Mouse (Mus musculus): Measurements from ENCODE around the gene Alk. TPM values are rescaled to one million over a fixed set of nuclear protein-coding genes. Genes with fewer than 3 reads are reported as not detected.

The Alk gene
- total RNA-seq, 2 experiments from 2014 or later: 0.05 TPM; not detected in 1

DNA sequence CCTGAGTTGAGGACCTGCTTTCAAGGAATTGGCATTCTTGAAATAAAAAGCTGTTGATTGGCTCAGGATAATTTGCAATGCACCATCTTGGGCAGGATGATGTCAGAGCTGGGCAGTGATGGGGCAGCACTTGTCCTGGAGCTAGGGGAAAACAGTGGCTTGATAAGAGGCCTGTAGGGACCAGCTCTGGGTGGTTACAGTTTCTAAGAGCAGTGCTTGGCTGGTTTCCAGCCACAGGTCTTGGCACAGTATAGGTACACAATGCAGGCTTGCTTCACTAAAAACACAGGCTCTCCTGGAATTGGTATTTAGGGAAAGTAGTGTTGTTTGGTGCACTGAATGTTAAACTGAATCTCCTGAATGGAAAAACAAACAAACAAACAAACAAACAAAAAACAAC lies 662.4 kb downstream of the Alk start:
- intact Hi-C loops (cut with DNase I): no loop called here
- no peak for DNase-seq

DNA sequence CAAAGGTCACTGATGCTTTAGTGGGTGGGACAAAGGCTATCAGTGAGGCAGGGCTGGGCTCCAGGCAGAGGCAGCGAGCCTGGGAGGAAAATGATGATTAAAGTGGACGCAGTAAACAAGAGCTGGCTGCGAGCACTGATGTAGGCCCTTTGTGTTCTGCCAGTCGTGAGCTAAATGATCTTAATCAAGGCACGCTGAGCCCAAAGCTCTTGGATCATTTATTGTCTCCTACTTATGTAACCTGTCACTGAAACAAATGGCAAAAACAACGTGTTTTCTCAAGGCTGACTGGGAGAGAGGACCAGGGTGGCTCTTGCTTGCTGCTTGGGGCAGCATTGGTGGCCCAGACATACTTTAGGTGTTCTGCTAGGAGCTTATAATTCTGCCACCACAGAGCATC lies 663.0 kb downstream of the Alk start:
- intact Hi-C loops (cut with DNase I): no loop called here
- no peak for DNase-seq

- no peak for DNase-seq
- intact Hi-C loops (cut with DNase I): no loop called here
Measured at GRCm38 (mm10) chr17:71936681-71937080, 667.7 kb downstream of the Alk start.

DNA sequence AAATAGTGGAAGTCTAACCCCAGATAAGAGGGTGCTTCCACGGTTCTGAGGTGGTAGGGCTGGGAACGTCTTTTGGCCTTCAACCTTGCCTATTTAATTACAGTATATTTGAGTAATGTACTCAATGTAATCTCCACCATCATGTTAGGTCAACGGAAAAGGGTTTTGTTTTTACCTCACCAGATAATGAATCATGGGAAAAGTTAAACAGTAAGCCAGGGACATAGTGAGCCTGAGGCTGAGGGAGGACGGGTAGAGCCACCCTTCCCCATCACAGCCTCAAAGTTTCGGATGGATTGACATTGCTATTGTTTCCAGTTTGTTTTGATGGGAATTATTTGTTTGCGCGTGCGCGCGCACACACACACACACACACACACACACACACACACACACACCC lies 668.6 kb downstream of the Alk start:
- intact Hi-C loops (cut with DNase I): no loop called here

DNA sequence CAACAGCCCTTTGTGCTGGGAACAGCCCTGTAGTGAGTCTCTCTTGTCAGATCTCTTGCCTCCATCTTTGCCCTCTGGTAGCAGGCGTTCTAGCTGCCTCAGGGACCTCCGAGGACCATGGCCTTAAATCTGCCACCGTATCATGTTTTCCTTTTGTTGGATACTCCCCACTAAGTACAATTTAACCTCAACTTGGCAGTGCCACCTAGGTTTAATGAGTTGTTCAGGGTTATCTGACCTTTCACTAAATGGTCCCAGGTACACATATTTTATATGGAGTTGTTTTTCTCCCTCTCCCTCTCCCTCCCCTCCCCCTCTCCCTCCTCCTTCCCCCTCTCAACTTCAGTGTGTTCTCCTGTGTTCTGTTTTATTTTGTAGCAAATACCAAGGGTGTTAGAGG lies 669.1 kb downstream of the Alk start:
- intact Hi-C loops (cut with DNase I): no loop called here
- no peak for DNase-seq

More for the DNA sequence above, 668.6 kb downstream of the Alk start:
- DNase-seq: no peak

DNA sequence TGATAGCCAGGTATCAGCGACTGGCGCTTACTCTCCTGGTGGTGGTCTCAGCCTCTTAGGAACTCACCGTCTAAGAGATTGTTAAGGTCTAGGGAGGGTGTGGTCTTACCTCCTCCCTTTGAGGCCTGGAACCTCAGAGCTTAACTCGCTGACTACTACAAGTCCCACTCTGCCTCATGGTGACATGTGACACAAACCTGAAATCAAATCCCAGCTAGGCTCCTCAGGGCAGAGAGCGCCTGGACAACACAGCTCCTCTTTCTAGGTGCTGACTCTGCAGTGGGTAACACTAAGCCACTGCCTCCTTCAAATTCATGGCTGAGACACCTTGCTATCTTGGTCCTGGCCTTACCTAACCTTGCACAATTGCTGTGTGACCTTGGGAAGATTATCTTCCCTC lies 689.5 kb downstream of the Alk start:
- DNase-seq: no peak
- intact Hi-C loops (cut with DNase I): no loop called here

- intact Hi-C loops (cut with DNase I): no loop called here
Measured at GRCm38 (mm10) chr17:71914541-71914940, 689.9 kb downstream of the Alk start.

GRCm38 (mm10) chr17:71913188-71913587 lies 691.2 kb downstream of the Alk start:
- DNase-seq: no peak
- intact Hi-C loops (cut with DNase I): no loop called here

More at GRCm38 (mm10) chr17:71914541-71914940, 689.9 kb downstream of the Alk start:
- peak; percentile 66 to 70 for DNase-seq

DNA sequence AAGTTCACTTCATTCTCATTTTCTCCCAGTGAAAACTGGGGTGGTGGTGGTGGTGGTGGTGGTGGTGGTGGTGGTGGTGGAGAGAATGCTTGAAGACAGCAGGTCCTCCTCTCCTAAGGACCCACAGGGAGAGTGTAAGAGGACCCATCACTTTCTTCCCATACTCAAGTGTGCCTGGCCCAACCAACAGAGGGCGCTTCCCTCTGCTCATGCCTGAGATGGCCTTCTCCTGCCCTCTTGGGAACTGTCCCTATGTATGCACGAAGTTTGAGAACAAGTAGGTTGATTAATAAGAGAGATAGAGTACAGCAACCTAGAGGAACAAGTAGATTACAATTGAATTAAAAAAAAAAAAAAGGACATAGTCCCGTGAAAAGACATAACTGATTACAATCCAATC lies 695.3 kb downstream of the Alk start:
- intact Hi-C loops (cut with DNase I): no loop called here
- DNase-seq: peak; percentile 32 to 42

DNA sequence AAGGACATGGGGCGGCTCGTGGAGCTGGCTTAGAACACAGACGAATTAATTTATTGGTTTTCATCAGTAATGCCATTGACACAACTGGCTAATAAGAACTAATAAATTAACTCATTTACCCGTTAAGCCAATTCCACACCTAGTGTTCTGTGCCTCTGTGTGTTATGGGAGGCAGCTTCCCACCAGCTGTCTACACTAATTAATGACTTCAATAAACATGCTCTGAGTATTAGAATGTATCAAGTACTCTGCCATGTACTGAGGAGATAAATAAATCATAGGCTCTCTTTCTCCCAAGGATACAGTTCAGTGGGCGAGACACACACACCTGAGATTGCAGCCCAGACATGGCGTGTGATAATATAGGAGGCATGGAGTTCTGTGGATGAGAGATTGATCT lies 723.1 kb downstream of the Alk start:
- DNase-seq: no peak
- intact Hi-C loops (cut with DNase I): no loop called here

DNA sequence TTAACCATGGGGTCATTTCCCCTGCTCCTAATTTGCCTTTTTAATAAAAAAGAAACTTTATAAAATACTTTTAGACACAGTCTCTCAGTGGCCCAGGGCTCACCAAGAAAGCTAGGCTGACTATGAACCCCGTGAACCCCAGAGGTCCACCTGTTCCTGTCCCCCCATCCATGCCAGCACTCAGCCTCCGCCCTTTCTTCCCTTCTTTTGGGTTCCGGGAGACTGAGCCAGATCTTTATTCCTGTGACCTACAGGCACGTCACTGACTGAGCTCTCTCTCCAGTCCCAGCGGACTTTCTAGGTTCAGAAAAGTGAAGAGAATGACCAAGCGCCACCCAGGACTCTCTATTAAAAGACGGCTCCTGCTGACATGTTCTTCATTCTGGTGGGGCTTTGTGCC lies 728.9 kb downstream of the Alk start:
- no peak for DNase-seq
- intact Hi-C loops (cut with DNase I): loop anchor here (10.0 kb wide), 2 partner anchors 321 to 909 kb away; partner anchors contain the start of gene Spdya

GRCm38 (mm10) chr17:71874795-71875194 lies 729.6 kb downstream of the Alk start:
- DNase-seq: no peak
- intact Hi-C loops (cut with DNase I): loop anchor here (1.0 to 10.0 kb wide), 3 partner anchors 212 to 910 kb away; partner anchors contain the start of gene Spdya

DNA sequence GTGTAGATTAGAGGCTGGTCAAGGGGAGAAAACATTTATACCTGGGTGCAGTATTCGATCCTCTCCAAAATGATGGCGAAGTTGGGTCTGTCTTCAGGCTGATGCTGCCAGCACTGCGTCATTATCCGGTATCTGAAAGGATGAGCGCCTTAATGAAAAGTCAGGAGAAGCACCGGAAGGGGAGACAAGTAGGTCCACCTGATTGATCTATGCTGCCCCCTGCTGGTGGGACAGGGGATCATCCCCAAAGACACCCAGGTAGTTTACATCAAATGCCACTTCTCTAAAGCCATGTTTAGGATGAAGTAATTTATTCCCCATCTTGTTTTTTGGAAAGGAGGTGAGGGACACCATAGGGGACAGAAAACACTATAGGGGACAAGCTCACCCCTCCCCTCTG lies 730.4 kb downstream of the Alk start:
- intact Hi-C loops (cut with DNase I): loop anchor here (1.0 to 10.0 kb wide), 3 partner anchors 212 to 911 kb away; partner anchors contain the start of gene Spdya
- DNase-seq: peak; percentile 66

DNA sequence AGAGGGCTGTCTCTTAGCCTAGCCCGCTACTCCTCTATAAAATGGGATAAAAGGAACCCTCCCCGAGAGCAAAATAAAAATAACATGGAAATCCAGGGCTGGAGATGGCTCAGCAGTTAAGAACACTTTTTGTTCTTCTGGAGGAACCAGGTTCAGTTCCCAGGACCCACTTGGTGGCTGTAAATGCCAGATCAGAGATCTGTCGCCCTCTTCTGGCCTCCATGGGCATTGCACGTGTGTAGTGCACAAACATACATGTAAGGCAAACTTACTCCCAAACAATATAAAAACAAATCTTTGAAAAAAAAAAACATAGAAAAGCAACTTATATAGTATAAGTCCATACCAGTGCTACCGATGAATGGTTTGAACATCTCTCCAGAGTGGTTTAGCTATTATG lies 731.5 kb downstream of the Alk start:
- intact Hi-C loops (cut with DNase I): loop anchor here (10.0 kb wide), 2 partner anchors 318 to 912 kb away; partner anchors contain the start of gene Spdya
- peak in 1 of 2 experiments; percentile 40 for DNase-seq

DNA sequence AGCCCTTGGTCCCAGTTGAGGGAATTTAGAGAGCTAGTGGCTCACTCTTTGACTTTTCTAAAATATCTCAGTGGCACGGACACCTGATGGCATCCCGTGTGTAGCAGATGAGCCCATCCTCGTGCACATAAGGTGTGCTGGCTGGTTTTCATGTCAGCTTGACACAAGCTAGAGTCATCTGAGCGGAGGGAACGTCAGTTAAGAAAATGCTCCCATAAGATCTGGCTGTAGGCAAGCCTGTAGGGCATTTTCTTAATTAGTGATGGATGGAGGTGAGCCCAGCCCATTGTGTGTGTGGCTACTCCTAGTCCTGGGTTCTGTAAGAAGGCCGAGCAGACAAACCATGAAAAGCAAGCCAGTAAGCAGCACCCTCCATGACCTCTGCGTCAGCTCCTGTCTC lies 732.4 kb downstream of the Alk start:
- no peak for DNase-seq
- intact Hi-C loops (cut with DNase I): loop anchor here (10.0 kb wide), 2 partner anchors 317 to 913 kb away; partner anchors contain the start of gene Spdya

- no peak for DNase-seq
- intact Hi-C loops (cut with DNase I): loop anchor here (10.0 kb wide), 2 partner anchors 316 to 914 kb away; partner anchors contain the start of gene Spdya
Measured at GRCm38 (mm10) chr17:71870641-71871040, 733.8 kb downstream of the Alk start.

GRCm38 (mm10) chr17:71870232-71870621 lies 734.2 kb downstream of the Alk start:
- DNase-seq: no peak
- intact Hi-C loops (cut with DNase I): loop anchor here (10.0 kb wide), 2 partner anchors 315 to 915 kb away; partner anchors contain the start of gene Spdya

DNA sequence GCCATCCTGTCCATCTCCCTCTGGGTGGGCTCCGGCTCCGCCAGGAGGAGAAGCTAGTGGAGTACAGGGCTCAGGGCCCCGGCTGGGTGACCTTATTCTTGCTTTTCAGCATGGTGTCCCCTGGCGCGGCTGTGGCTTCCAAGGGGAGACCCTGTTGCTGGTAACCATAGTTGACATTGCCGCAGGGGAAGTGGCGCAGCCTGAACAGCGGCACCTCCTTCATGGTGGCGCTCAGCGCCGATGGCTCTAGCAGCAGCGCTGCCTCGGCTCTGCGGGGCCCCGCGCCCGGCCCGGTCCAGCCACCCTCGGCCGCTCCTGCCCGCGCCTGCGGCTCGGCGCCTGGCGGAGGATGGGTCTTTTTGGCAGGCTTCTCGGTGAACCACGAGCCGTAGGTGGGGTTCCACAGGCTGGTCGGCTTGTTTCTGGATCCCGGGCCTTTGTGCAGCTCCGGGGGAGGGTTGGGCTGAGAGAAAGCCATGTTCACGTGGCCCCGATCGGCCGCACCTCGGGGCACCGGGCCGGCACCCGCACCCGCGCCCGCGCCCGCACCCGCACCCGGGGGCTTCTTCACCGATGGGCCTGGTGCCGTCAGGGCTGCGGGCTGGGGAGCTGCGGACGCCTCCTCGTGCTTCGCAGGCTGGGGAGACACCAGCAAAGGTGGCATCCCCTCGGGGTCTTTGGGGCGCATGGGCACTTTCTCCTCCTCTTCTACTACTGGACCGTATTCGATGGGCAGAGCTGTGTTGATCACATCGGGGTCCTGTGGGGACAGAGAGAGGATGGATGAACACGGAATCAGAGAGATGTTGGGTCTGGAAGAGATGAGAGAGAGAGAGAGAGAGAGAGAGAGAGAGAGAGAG lies 734.8 kb downstream of the Alk start:
- intact Hi-C loops (cut with DNase I): loop anchor here (10.0 kb wide), 2 partner anchors 315 to 915 kb away; partner anchors contain the start of gene Spdya
- peak; percentile 21 to 34 for DNase-seq

- intact Hi-C loops (cut with DNase I): no loop called here
Measured at GRCm38 (mm10) chr17:71868828-71869227, 735.6 kb downstream of the Alk start.

DNA sequence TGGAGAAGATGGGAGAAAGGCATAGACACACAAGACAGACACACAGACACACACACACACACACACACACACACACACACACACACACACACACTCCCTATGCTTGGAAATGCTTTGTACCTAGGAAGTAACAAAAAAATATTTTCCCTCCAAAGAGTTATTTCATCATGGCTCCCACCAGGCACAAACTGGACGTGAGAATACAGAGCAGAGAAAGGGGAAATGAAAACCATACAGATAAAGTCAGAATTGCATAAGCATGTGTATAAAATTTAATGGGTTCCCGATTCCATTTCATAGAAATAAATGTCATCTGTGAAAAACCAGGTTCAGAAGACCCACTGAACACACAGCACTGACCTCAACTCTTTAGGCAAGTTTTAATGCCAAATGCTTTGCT lies 736.5 kb downstream of the Alk start:
- intact Hi-C loops (cut with DNase I): no loop called here
- no peak for DNase-seq

More at GRCm38 (mm10) chr17:71868828-71869227, 735.6 kb downstream of the Alk start:
- DNase-seq: no peak

- DNase-seq: no peak
- intact Hi-C loops (cut with DNase I): no loop called here
Measured at GRCm38 (mm10) chr17:71865437-71865836, 739.0 kb downstream of the Alk start.

GRCm38 (mm10) chr17:71864039-71864438 lies 740.4 kb downstream of the Alk start:
- intact Hi-C loops (cut with DNase I): no loop called here
- DNase-seq: no peak
